Mouse (Mus musculus): Measurements from ENCODE around the gene Olfr622. TPM values are rescaled to one million over a fixed set of nuclear protein-coding genes. Genes with fewer than 3 reads are reported as not detected.

Gene Olfr622
- not detected in 2 replicates for polyA plus RNA-seq (2014; fragmentation: Nextera tagmentation; extraction: Ambion mirVana)

DNA sequence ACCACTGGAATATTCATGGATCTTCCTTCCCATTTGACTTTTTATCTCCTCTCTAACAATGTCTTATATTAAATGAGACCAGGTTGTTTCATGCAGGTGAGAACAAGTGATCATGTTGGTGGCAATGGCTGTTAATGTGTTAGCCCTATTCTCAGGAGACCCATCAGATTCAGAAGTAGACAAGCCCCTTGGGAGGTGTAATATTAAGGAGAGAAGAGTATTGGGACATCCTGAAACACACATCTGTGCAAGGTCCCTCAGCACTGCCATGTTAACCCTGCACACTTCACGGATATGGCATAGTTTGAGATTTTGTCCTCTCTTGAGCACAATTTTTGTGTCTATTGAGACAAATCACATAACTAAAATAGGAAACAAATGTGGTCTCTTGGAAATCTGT, at the start of gene Olfr622:
Olfr622 (minus strand) TSS at position 101 of the 400 bp plus-strand sequence.
- H3K27ac ChIP-seq (ENCODE audit: low read depth, low read length), result no peak within 1 kb of the TSS
- H3K27me3 ChIP-seq (replicated peaks; ENCODE audit: control insufficient read depth, insufficient read depth, low read length), result no peaks in the 10 kb centered on the region
- DNase-seq (ENCODE audit: low spot score) (no peak), ATAC-seq (replicated peaks; ENCODE audit: low FRiP score) (no peak)
- no peak within 1 kb of the TSS for H3K4me2 ChIP-seq
- H3K4me1 ChIP-seq (replicated peaks; ENCODE audit: control insufficient read depth, insufficient read depth, low read length), result no peaks in the 10 kb centered on the region
- no peak within 1 kb of the TSS for H3K9ac ChIP-seq (ENCODE audit: low read depth, low read length)
- WGBS, result 63% methylated on average over 1 of the region's 1 CpGs
- H3K36me3 ChIP-seq (ENCODE audit: control insufficient read depth, insufficient read depth, low read length), result no peaks in the 10 kb centered on the region
- no peak within 1 kb of the TSS for H3K4me3 ChIP-seq (ENCODE audit: low read depth, low read length)
- no peaks in the 10 kb centered on the region for H3K9me3 ChIP-seq (ENCODE audit: control insufficient read depth, low read length)

DNA sequence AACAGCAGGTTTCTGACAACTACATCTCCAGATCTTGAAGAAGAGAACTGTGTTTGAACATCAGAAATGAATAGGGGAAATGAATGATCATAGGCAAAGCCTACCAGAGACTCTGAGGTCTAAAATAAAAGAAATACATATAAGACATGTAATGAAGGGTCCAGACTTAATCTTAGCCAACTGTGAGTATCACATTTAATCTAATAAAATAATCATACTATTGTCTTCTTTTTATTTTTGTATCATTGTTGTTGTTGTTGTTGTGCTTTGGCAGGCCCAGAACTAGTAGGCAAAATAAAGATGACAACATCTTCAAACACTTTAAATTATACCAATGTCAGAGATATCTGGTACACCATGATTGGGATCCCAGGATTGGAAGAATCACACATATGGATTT, 39.9 kb upstream of the Olfr622 start, which contains the start of gene Olfr625-ps1:
Olfr625-ps1 (plus strand) TSS at position 301 of the 400 bp plus-strand sequence.
- no peak within 1 kb of the TSS for H3K4me2 ChIP-seq
- no peak within 1 kb of the TSS for H3K4me3 ChIP-seq (ENCODE audit: low read depth, low read length)
- no peaks in the 10 kb centered on the region for H3K9me3 ChIP-seq (ENCODE audit: control insufficient read depth, low read length)
- no peak within 1 kb of the TSS for H3K9ac ChIP-seq (ENCODE audit: low read depth, low read length)
- no peaks in the 10 kb centered on the region for H3K4me1 ChIP-seq (replicated peaks; ENCODE audit: control insufficient read depth, insufficient read depth, low read length)
- no peak for ATAC-seq (replicated peaks; ENCODE audit: low FRiP score)
- no peak for DNase-seq (ENCODE audit: low spot score)
- no peaks in the 10 kb centered on the region for H3K36me3 ChIP-seq (ENCODE audit: control insufficient read depth, insufficient read depth, low read length)
- no peaks in the 10 kb centered on the region for H3K27me3 ChIP-seq (replicated peaks; ENCODE audit: control insufficient read depth, insufficient read depth, low read length)
- no peak within 1 kb of the TSS for H3K27ac ChIP-seq (ENCODE audit: low read depth, low read length)

DNA sequence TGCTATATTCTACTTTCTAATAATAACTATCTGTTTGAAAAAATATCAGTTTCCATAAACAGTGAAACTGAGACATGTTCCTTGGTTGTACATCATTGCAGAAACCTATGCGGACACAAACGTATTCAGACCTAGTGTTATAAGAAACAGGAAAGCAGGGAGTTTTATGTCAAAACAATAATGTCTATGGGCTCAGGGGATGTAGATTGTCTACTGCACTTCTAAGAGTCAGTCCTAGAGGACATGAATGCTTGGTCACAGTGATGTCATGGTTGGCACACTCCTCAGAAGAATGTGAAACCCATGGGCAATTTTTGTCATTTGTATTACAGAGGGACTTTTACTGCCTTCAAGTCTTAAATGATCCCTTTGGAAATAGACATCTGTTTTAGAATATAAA, 28.6 kb upstream of the Olfr622 start, which contains the start of gene Olfr624:
Olfr624 (minus strand) TSS at position 101 of the 400 bp plus-strand sequence.
- Histone ChIP-seq H3K9me3 (ENCODE audit: control insufficient read depth, low read length) (no peaks in the 10 kb centered on the region), H3K36me3 (ENCODE audit: control insufficient read depth, insufficient read depth, low read length) (no peaks in the 10 kb centered on the region), H3K4me1 (replicated peaks; ENCODE audit: control insufficient read depth, insufficient read depth, low read length) (no peaks in the 10 kb centered on the region), H3K4me3 (ENCODE audit: low read depth, low read length) (no peak within 1 kb of the TSS), H3K27me3 (replicated peaks; ENCODE audit: control insufficient read depth, insufficient read depth, low read length) (no peaks in the 10 kb centered on the region), H3K9ac (ENCODE audit: low read depth, low read length) (no peak within 1 kb of the TSS), H3K4me2 (no peak within 1 kb of the TSS), H3K27ac (ENCODE audit: low read depth, low read length) (no peak within 1 kb of the TSS)
- 94% methylated on average over 2 of the region's 2 CpGs for WGBS
- DNase-seq (ENCODE audit: low spot score) (no peak), ATAC-seq (replicated peaks; ENCODE audit: low FRiP score) (no peak)

DNA sequence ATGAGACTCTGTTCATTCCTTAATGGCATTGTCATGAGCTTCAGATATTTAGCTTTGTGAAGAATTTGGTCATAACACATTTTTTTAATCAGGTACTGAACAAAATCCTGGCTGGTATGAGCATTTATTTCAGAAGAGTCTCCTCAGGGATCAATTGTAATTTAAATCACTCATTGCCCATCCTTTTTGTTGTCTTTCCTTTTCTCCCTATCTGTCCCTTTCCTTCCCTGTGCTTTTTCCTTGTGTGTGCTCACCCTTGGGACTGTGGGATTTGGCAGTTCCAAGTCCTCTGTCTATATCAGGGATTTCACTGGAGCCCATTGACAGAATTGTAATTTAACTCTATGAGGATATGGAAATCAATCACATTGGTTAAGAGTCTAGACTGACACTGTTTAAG, 21.1 kb upstream of the Olfr622 start, which contains the start of gene Olfr623:
Olfr623 (minus strand) TSS at position 101 of the 400 bp plus-strand sequence.
- no peaks in the 10 kb centered on the region for H3K36me3 ChIP-seq (ENCODE audit: control insufficient read depth, insufficient read depth, low read length)
- ATAC-seq (replicated peaks; ENCODE audit: low FRiP score), result no peak
- no peak for DNase-seq (ENCODE audit: low spot score)
- H3K27me3 ChIP-seq (replicated peaks; ENCODE audit: control insufficient read depth, insufficient read depth, low read length), result no peaks in the 10 kb centered on the region
- no peak within 1 kb of the TSS for H3K4me3 ChIP-seq (ENCODE audit: low read depth, low read length)
- H3K4me1 ChIP-seq (replicated peaks; ENCODE audit: control insufficient read depth, insufficient read depth, low read length), result no peaks in the 10 kb centered on the region
- no peak within 1 kb of the TSS for H3K4me2 ChIP-seq
- H3K9ac ChIP-seq (ENCODE audit: low read depth, low read length), result no peak within 1 kb of the TSS
- no peak within 1 kb of the TSS for H3K27ac ChIP-seq (ENCODE audit: low read depth, low read length)
- no peaks in the 10 kb centered on the region for H3K9me3 ChIP-seq (ENCODE audit: control insufficient read depth, low read length)

DNA sequence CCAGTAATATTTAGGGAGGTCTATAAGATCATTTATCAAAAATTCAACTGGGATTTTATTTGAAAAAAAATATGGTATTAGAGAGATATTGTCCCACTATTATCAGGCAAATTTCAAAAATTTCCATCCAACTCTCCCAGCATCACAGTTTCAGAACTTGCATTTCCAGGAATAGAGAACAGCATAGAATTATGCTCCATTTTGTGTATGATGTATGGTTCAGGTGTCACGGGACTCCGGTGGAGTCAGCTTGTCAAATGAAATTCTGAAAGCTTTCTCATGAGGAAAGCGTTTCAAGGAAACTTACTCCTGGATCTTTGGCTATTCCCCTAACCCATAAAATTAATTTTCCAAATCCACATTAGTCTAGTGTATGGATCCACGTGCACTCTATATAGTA, 1.6 kb upstream of the Olfr622 start:
- no peaks in the 10 kb centered on the region for H3K9me3 ChIP-seq (ENCODE audit: control insufficient read depth, low read length)
- WGBS, result 71% methylated on average over 4 of the region's 4 CpGs
- H3K4me2 ChIP-seq, result no peak overlapping the region
- DNase-seq (ENCODE audit: low spot score) (no peak), ATAC-seq (replicated peaks; ENCODE audit: low FRiP score) (no peak)
- no peaks in the 10 kb centered on the region for H3K4me1 ChIP-seq (replicated peaks; ENCODE audit: control insufficient read depth, insufficient read depth, low read length)
- H3K27me3 ChIP-seq (replicated peaks; ENCODE audit: control insufficient read depth, insufficient read depth, low read length), result no peaks in the 10 kb centered on the region
- H3K4me3 ChIP-seq (ENCODE audit: low read depth, low read length), result no peak overlapping the region
- no peak overlapping the region for H3K9ac ChIP-seq (ENCODE audit: low read depth, low read length)
- no peak overlapping the region for H3K27ac ChIP-seq (ENCODE audit: low read depth, low read length)
- no peaks in the 10 kb centered on the region for H3K36me3 ChIP-seq (ENCODE audit: control insufficient read depth, insufficient read depth, low read length)

DNA sequence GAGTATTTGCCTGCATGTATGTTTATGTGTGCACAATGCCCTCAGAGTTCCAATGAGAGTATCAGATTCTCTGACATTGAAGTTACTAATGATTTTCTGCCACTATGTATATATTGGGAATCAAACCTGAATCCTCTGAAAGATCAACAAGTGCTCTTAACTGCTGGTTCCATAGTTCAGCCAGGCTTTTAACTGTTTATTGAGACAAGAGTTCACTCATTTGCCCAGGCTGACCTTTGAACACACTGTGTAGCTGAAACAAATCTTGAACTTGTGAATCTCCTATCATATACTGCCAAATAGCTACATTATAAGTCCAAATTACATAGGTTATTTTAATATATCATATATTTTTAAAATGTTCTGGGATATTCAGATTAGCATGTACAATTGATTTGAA, 5.7 kb downstream of the Olfr622 start:
- Histone ChIP-seq H3K9ac (ENCODE audit: low read depth, low read length) (no peak overlapping the region), H3K4me1 (replicated peaks; ENCODE audit: control insufficient read depth, insufficient read depth, low read length) (no peaks in the 10 kb centered on the region), H3K4me2 (no peak overlapping the region), H3K4me3 (ENCODE audit: low read depth, low read length) (no peak overlapping the region), H3K27ac (ENCODE audit: low read depth, low read length) (no peak overlapping the region), H3K36me3 (ENCODE audit: control insufficient read depth, insufficient read depth, low read length) (no peaks in the 10 kb centered on the region), H3K9me3 (ENCODE audit: control insufficient read depth, low read length) (no peaks in the 10 kb centered on the region), H3K27me3 (replicated peaks; ENCODE audit: control insufficient read depth, insufficient read depth, low read length) (no peaks in the 10 kb centered on the region)
- DNase-seq (ENCODE audit: low spot score) (no peak), ATAC-seq (replicated peaks; ENCODE audit: low FRiP score) (no peak; the same call in 1 of the 2 replicates)

DNA sequence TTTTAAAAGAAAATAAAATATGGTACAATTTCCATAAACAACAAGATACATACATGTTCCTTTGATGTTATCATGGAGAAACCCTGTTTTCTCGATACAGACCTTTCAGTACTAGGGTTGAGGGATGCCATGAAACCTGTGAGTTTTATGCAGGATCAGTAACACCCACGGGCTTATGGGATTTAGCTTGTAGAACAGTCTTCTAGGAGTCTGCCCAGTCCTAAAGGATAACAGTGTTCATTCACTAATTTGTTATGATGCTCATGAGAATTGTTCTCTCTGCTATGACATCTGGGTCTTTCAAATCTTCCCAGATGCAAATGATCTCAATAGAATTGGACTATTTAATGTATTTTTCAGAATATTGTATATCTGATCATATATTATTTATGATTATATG, 30.1 kb downstream of the Olfr622 start, which contains the start of gene Olfr620:
Olfr620 (minus strand) TSS at position 101 of the 400 bp plus-strand sequence.
- no peak for ATAC-seq (replicated peaks; ENCODE audit: low FRiP score)
- H3K4me3 ChIP-seq (ENCODE audit: low read depth, low read length), result no peak within 1 kb of the TSS
- H3K4me2 ChIP-seq, result no peak within 1 kb of the TSS
- no peaks in the 10 kb centered on the region for H3K9me3 ChIP-seq (ENCODE audit: control insufficient read depth, low read length)
- DNase-seq (ENCODE audit: low spot score), result no peak
- no peak within 1 kb of the TSS for H3K9ac ChIP-seq (ENCODE audit: low read depth, low read length)
- H3K27me3 ChIP-seq (replicated peaks; ENCODE audit: control insufficient read depth, insufficient read depth, low read length), result no peaks in the 10 kb centered on the region
- no peaks in the 10 kb centered on the region for H3K36me3 ChIP-seq (ENCODE audit: control insufficient read depth, insufficient read depth, low read length)
- H3K4me1 ChIP-seq (replicated peaks; ENCODE audit: control insufficient read depth, insufficient read depth, low read length), result no peaks in the 10 kb centered on the region
- WGBS, result 64% methylated on average over 2 of the region's 2 CpGs
- H3K27ac ChIP-seq (ENCODE audit: low read depth, low read length), result no peak within 1 kb of the TSS

DNA sequence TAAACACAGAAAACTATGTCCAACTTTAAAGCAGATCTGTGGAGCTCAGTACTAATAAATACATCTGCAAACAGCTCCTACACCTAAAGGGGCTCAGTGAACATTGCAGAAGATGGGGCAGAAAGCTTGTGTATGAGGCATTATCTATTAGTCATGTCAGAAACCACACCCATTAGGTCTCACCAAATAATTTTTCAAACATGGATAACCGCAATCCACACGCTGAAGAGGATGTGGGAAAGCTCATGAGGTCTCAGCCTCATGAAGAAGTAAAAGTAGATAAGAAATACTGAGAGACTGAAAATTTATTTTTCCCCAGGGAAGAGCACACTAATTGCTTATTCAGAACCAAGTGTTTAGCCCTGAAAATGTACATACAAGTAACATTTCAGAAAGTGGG, 35.1 kb downstream of the Olfr622 start:
- Histone ChIP-seq H3K27me3 (replicated peaks; ENCODE audit: control insufficient read depth, insufficient read depth, low read length) (no peaks in the 10 kb centered on the region), H3K4me3 (ENCODE audit: low read depth, low read length) (no peak overlapping the region), H3K4me1 (replicated peaks; ENCODE audit: control insufficient read depth, insufficient read depth, low read length) (no peaks in the 10 kb centered on the region), H3K9me3 (ENCODE audit: control insufficient read depth, low read length) (no peaks in the 10 kb centered on the region), H3K4me2 (no peak overlapping the region), H3K9ac (ENCODE audit: low read depth, low read length) (no peak overlapping the region), H3K36me3 (ENCODE audit: control insufficient read depth, insufficient read depth, low read length) (no peaks in the 10 kb centered on the region), H3K27ac (ENCODE audit: low read depth, low read length) (no peak overlapping the region)
- WGBS, result 51% methylated on average over 2 of the region's 2 CpGs
- no peak for ATAC-seq (replicated peaks; ENCODE audit: low FRiP score)
- no peak for DNase-seq (ENCODE audit: low spot score)

DNA sequence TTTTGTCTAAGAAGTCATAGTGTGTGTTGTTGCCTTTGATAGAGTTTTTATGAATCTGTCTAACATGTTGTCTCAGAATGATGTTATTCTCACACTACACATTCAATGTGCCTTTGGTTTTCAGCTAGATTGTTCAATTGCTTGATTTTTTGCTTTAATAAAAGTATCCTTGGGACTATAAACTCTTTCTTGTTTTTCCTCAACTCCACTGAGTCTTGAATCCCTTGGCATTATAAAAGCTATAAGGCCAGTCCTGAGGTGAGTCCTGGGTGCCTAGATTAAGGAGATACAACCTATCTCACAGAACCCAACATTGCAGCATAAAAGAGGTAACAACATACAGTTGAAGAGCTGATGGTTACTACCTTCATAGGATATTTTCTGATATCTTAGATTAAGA, 42.2 kb downstream of the Olfr622 start, which contains the start of gene Olfr619:
Olfr619 (plus strand) TSS at position 301 of the 400 bp plus-strand sequence.
- Histone ChIP-seq H3K36me3 (ENCODE audit: control insufficient read depth, insufficient read depth, low read length) (no peaks in the 10 kb centered on the region), H3K4me2 (no peak within 1 kb of the TSS), H3K4me3 (ENCODE audit: low read depth, low read length) (no peak within 1 kb of the TSS), H3K27me3 (replicated peaks; ENCODE audit: control insufficient read depth, insufficient read depth, low read length) (no peaks in the 10 kb centered on the region), H3K9ac (ENCODE audit: low read depth, low read length) (no peak within 1 kb of the TSS), H3K27ac (ENCODE audit: low read depth, low read length) (no peak within 1 kb of the TSS), H3K9me3 (ENCODE audit: control insufficient read depth, low read length) (no peaks in the 10 kb centered on the region), H3K4me1 (replicated peaks; ENCODE audit: control insufficient read depth, insufficient read depth, low read length) (no peaks in the 10 kb centered on the region)
- ATAC-seq (replicated peaks; ENCODE audit: low FRiP score), result no peak
- DNase-seq (ENCODE audit: low spot score), result no peak
